Mouse (Mus musculus) heart, embryonic 15.5 days (tissue): ENCODE data around the gene Btbd11. TPM values are rescaled to one million over a fixed set of nuclear protein-coding genes. Genes with fewer than 3 reads are reported as not detected.

Experiments
- ATAC-seq: fragments of 200-750 bp; cut with Nextera tagmentation; replicated peaks from 2 replicates; pipeline ENCODE4 v1.8.0; 2017; ENCODE audit warnings: low read depth, moderate TSS enrichment; ENCODE audit not compliant: insufficient number of reproducible peaks, insufficient read depth, low FRiP score
- H3K27ac ChIP-seq: fragments of 300-500 bp; sonication (generic); 2 replicates; pipeline ENCODE4 v1.5.1; 2015; ENCODE audit warnings: mild to moderate bottlenecking, inconsistent platforms
- H3K27me3 ChIP-seq: fragments of 300-500 bp; sonication (generic); 2 replicates; pipeline ENCODE4 v1.6.1; 2015; ENCODE audit warnings: inconsistent platforms
- H3K36me3 ChIP-seq: fragments of 300-500 bp; sonication (generic); 2 replicates; pipeline ENCODE4 v1.6.1; 2015; ENCODE audit warnings: mild to moderate bottlenecking, inconsistent platforms
- H3K4me1 ChIP-seq: fragments of 300-500 bp; sonication (generic); replicated peaks from 2 replicates; pipeline ENCODE4 v1.6.1; 2015; ENCODE audit warnings: inconsistent platforms
- H3K4me2 ChIP-seq: fragments of 300-500 bp; sonication (generic); 2 replicates; pipeline ENCODE4 v1.6.1; 2015; ENCODE audit warnings: inconsistent platforms, mild to moderate bottlenecking, moderate library complexity
- H3K4me3 ChIP-seq: fragments of 300-500 bp; sonication (generic); 2 replicates; pipeline ENCODE4 v1.5.1; 2015; ENCODE audit warnings: mild to moderate bottlenecking, inconsistent platforms
- H3K9ac ChIP-seq: fragments of 300-500 bp; sonication (generic); 2 replicates; pipeline ENCODE4 v1.6.1; 2015; ENCODE audit warnings: mild to moderate bottlenecking, inconsistent platforms
- H3K9me3 ChIP-seq: fragments of 300-500 bp; sonication (generic); replicated peaks from 2 replicates; pipeline ENCODE4 v1.6.1; 2016; ENCODE audit warnings: inconsistent platforms
- WGBS: fragments of 180-500 bp; shearing (Covaris S2); methylation state at CpG from one replicate; pipeline ENCODE4 v1.1.7; 2015; ENCODE audit warnings: mixed read lengths; 5-methylcytosine and 5-hydroxymethylcytosine counted together
- polyA plus RNA-seq: library from polyadenylated mRNA; unstranded; fragments of >200 nt; fragmentation: Nextera tagmentation; extraction: Ambion mirVana; gene quantifications from 2 replicates; pipeline ENCODE4 v1.2.1, GENCODE M21; 2015

Btbd11 gene
- polyA plus RNA-seq, 1 experiment from 2014 or later: 0.79 TPM

GRCm38 (mm10) chr10:85425756-85426155 is 39.1 kb downstream of the Btbd11 start:
- H3K27me3 ChIP-seq: no peaks in the 10 kb centered on the region
- 65% methylated on average over 2 of the region's 2 CpGs for WGBS
- H3K9ac ChIP-seq: no peak overlapping the region
- H3K4me1 ChIP-seq: no peaks in the 10 kb centered on the region
- no peak overlapping the region for H3K4me2 ChIP-seq
- ATAC-seq: no peak
- H3K36me3 ChIP-seq: no peaks in the 10 kb centered on the region
- no peaks in the 10 kb centered on the region for H3K9me3 ChIP-seq
- H3K4me3 ChIP-seq: no peak overlapping the region
- H3K27ac ChIP-seq: no peak overlapping the region

DNA sequence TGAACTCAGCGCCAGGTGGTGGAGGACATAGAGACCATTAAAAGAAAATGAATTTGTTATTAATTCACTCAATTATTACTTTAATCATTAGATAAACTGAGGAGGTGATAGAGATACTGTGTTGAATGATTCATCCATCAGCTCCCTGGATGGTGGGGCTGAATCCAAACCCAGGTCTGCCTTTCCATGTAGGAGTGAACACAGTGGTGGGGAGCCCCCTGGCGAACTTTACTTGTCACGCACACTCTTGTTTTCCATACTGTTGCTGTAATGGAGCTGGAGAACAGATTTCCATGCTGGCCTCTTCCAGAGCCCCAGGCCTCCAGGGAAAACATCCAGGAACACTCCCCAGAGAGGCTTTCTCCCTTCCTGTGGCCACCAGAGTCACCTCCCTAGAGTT is 50.6 kb downstream of the Btbd11 start:
- Histone ChIP-seq H3K9ac (no peak overlapping the region), H3K27me3 (no peaks in the 10 kb centered on the region), H3K4me2 (no peak overlapping the region), H3K27ac (no peak overlapping the region), H3K4me1 (no peaks in the 10 kb centered on the region), H3K36me3 (no peaks in the 10 kb centered on the region), H3K9me3 (0 out of 2 replicates have a peak, but pooled peaks cover 6% of the 10 kb centered on the region), H3K4me3 (no peak overlapping the region)
- ATAC-seq: no peak
- 74% methylated on average over 3 of the region's 3 CpGs for WGBS

- Histone ChIP-seq H3K27me3 (no peaks in the 10 kb centered on the region), H3K9me3 (no peaks in the 10 kb centered on the region), H3K9ac (no peak overlapping the region), H3K36me3 (no peaks in the 10 kb centered on the region), H3K4me3 (no peak overlapping the region), H3K27ac (no peak overlapping the region), H3K4me2 (no peak overlapping the region), H3K4me1 (no peaks in the 10 kb centered on the region)
- WGBS: 62% methylated on average over 3 of the region's 3 CpGs
- no peak for ATAC-seq
Measured at GRCm38 (mm10) chr10:85443371-85443770, 56.8 kb downstream of the Btbd11 start.

- 87% methylated on average over 3 of the region's 3 CpGs for WGBS
- no peak for ATAC-seq
- no peak overlapping the region for H3K4me2 ChIP-seq
Measured at GRCm38 (mm10) chr10:85445891-85446290, 59.3 kb downstream of the Btbd11 start.

DNA sequence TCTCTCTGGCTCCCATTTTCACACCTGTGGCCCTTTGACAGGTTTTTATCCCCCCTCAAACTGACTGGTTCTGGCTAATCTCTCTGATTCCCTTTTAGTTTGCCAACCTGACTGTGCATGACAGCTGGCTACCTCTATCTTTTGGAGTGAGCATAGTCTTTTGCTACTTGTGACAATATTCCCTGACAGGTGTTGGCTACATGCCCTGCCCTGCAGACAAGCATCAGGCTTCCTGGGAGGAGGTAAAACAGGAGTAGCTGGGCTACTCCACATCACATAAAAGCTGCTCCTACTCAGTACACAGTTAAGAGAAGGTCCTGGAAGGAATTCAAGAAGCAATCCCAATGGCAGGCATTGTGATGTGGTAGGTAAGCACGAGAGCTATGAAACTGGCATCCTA is 60.1 kb downstream of the Btbd11 start:
- Histone ChIP-seq H3K4me1 (no peaks in the 10 kb centered on the region), H3K27ac (no peak overlapping the region), H3K4me2 (no peak overlapping the region), H3K9me3 (no peaks in the 10 kb centered on the region), H3K9ac (no peak overlapping the region), H3K27me3 (no peaks in the 10 kb centered on the region), H3K4me3 (no peak overlapping the region), H3K36me3 (no peaks in the 10 kb centered on the region)
- no peak for ATAC-seq
- 85% methylated on average over 1 of the region's 1 CpGs for WGBS

More at GRCm38 (mm10) chr10:85445891-85446290, 59.3 kb downstream of the Btbd11 start:
- no peaks in the 10 kb centered on the region for H3K4me1 ChIP-seq
- no peak overlapping the region for H3K9ac ChIP-seq
- no peak overlapping the region for H3K4me3 ChIP-seq
- H3K27ac ChIP-seq: no peak overlapping the region
- no peaks in the 10 kb centered on the region for H3K9me3 ChIP-seq
- H3K36me3 ChIP-seq: no peaks in the 10 kb centered on the region
- no peaks in the 10 kb centered on the region for H3K27me3 ChIP-seq

DNA sequence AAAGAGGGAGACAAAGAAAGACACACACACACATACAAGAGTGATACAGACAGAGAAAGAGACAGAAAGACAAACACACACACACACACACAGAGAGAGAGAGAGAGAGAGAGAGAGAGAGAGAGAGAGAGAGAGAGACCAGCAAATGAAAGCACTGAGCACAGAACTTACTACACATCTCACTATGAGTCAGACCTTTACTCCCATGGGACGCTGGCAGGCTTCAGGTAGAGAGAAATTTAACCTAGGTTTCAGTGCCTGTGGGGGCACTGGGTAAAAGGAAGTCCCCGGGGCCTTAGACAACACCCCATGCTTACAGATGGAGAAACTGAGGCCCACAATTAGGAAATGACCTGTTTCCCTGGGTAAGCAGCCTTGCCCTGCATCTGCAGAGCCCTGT is 61.3 kb downstream of the Btbd11 start:
- Histone ChIP-seq H3K4me3 (no peak overlapping the region), H3K27ac (no peak overlapping the region), H3K27me3 (no peaks in the 10 kb centered on the region), H3K4me2 (no peak overlapping the region), H3K4me1 (no peaks in the 10 kb centered on the region), H3K9me3 (no peaks in the 10 kb centered on the region), H3K9ac (no peak overlapping the region), H3K36me3 (no peaks in the 10 kb centered on the region)
- 69% methylated on average over 2 of the region's 2 CpGs for WGBS
- ATAC-seq: no peak

- Histone ChIP-seq H3K4me3 (no peak overlapping the region), H3K9me3 (no peaks in the 10 kb centered on the region)
Measured at GRCm38 (mm10) chr10:85451629-85452368, 65.2 kb downstream of the Btbd11 start.

GRCm38 (mm10) chr10:85453221-85453775 is 66.7 kb downstream of the Btbd11 start:
- H3K36me3 ChIP-seq: no peaks in the 10 kb centered on the region
- H3K4me1 ChIP-seq: no peaks in the 10 kb centered on the region
- peaks cover 4% of the 10 kb centered on the region for H3K27me3 ChIP-seq
- H3K27ac ChIP-seq: no peak overlapping the region
- no peak overlapping the region for H3K9ac ChIP-seq
- ATAC-seq: no peak
- no peak overlapping the region for H3K4me3 ChIP-seq
- H3K9me3 ChIP-seq: no peaks in the 10 kb centered on the region
- 76% methylated on average over 2 of the region's 2 CpGs for WGBS
- H3K4me2 ChIP-seq: no peak overlapping the region

More at GRCm38 (mm10) chr10:85451629-85452368, 65.2 kb downstream of the Btbd11 start:
- H3K4me1 ChIP-seq: no peaks in the 10 kb centered on the region
- 60% methylated on average over 8 of the region's 8 CpGs for WGBS
- no peak for ATAC-seq
- no peaks in the 10 kb centered on the region for H3K36me3 ChIP-seq
- peaks cover 4% of the 10 kb centered on the region for H3K27me3 ChIP-seq
- no peak overlapping the region for H3K27ac ChIP-seq
- no peak overlapping the region for H3K9ac ChIP-seq
- no peak overlapping the region for H3K4me2 ChIP-seq

DNA sequence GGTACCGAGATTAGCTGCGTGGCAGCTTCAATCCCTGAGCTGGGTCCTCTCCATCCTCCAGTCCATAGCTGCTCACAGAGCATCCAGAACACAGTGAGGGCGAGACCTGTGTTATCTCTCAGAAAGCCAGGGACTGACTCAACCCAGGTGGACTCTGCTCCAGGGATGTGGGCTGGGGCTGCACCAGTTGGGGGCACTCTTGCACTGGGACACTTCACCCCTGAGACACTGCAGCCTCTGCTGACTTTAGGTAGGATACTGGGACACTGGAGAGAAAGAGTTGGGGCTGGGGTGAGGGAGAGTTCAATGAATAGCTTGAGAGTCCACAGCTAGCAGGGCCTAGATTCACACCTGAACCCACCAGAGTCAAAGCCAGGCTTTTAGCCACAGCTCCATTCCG is 69.4 kb downstream of the Btbd11 start:
- Histone ChIP-seq H3K9me3 (no peaks in the 10 kb centered on the region), H3K4me1 (peaks cover 5% of the 10 kb centered on the region; the same call in 1 of the 2 replicates), H3K9ac (no peak overlapping the region), H3K27ac (no peak overlapping the region), H3K27me3 (peaks cover 4% of the 10 kb centered on the region), H3K4me3 (no peak overlapping the region), H3K36me3 (no peaks in the 10 kb centered on the region), H3K4me2 (no peak overlapping the region)
- 53% methylated on average over 4 of the region's 4 CpGs for WGBS
- no peak for ATAC-seq

GRCm38 (mm10) chr10:85458744-85459344 is 72.2 kb downstream of the Btbd11 start:
- Histone ChIP-seq H3K27ac (no peak overlapping the region), H3K4me1 (peaks cover 5% of the 10 kb centered on the region; the same call in 1 of the 2 replicates), H3K9me3 (no peaks in the 10 kb centered on the region), H3K4me3 (no peak overlapping the region), H3K36me3 (no peaks in the 10 kb centered on the region), H3K4me2 (no peak overlapping the region), H3K27me3 (peaks cover 4% of the 10 kb centered on the region), H3K9ac (no peak overlapping the region)
- no peak for ATAC-seq
- 37% methylated on average over 17 of the region's 17 CpGs for WGBS

- 86% methylated on average over 10 of the region's 10 CpGs for WGBS
- Histone ChIP-seq H3K27me3 (peaks cover 11% of the 10 kb centered on the region), H3K4me2 (no peak overlapping the region), H3K4me1 (peaks cover 5% of the 10 kb centered on the region; the same call in 1 of the 2 replicates), H3K9me3 (no peaks in the 10 kb centered on the region), H3K27ac (no peak overlapping the region), H3K36me3 (no peaks in the 10 kb centered on the region), H3K4me3 (no peak overlapping the region), H3K9ac (no peak overlapping the region)
- ATAC-seq: no peak
Measured at GRCm38 (mm10) chr10:85460736-85461135, 74.1 kb downstream of the Btbd11 start.
